Mouse (Mus musculus) embryonic facial prominence, embryonic 14.5 days (tissue): ENCODE data around the gene Cd3g. TPM values are rescaled to one million over a fixed set of nuclear protein-coding genes. Genes with fewer than 3 reads are reported as not detected.

Experiments used
- ATAC-seq: fragments of 200-750 bp; cut with Nextera tagmentation; 2 replicates; pipeline ENCODE4 v1.8.0; 2017; ENCODE audit warnings: low read depth, moderate number of reproducible peaks, moderate TSS enrichment
- DNase-seq: peaks from one replicate; pipeline ENCODE4 v3.0.0-alpha.2; 2015; ENCODE audit warnings: low spot score
- H3K27ac ChIP-seq: fragments of 300-500 bp; sonication (generic); replicated peaks from 2 replicates; pipeline ENCODE4 v1.5.1; 2014; ENCODE audit warnings: low read depth, mild to moderate bottlenecking, low read length, moderate library complexity
- H3K27me3 ChIP-seq: fragments of 300-500 bp; sonication (generic); replicated peaks from 2 replicates; pipeline ENCODE4 v1.6.1; 2014; ENCODE audit warnings: low read length; ENCODE audit not compliant: control insufficient read depth, insufficient read depth
- H3K36me3 ChIP-seq: fragments of 300-500 bp; sonication (generic); 2 replicates; pipeline ENCODE4 v1.6.1; 2014; ENCODE audit warnings: low read length, mixed read lengths; ENCODE audit not compliant: control insufficient read depth, insufficient read depth
- H3K4me1 ChIP-seq: fragments of 300-500 bp; sonication (generic); 2 replicates; pipeline ENCODE4 v1.6.1; 2014; ENCODE audit warnings: antibody characterized with exemption, low read length; ENCODE audit not compliant: control insufficient read depth, insufficient read depth
- H3K4me2 ChIP-seq: fragments of 300-500 bp; sonication (generic); 2 replicates; pipeline ENCODE4 v1.6.1; 2014; ENCODE audit warnings: low read depth, mild to moderate bottlenecking, low read length, moderate library complexity, mixed read lengths
- H3K4me3 ChIP-seq: fragments of 300-500 bp; sonication (generic); 2 replicates; pipeline ENCODE4 v1.5.1; 2014; ENCODE audit warnings: low read depth, mild to moderate bottlenecking, low read length
- H3K9ac ChIP-seq: fragments of 300-500 bp; sonication (generic); 2 replicates; pipeline ENCODE4 v1.6.1; 2014; ENCODE audit warnings: low read depth, mild to moderate bottlenecking, low read length, moderate library complexity, mixed read lengths
- H3K9me3 ChIP-seq: fragments of 300-500 bp; sonication (generic); 2 replicates; pipeline ENCODE4 v1.6.1; 2016; ENCODE audit warnings: low read length; ENCODE audit not compliant: control insufficient read depth
- WGBS: fragments of 180-500 bp; shearing (Covaris S2); extraction: QIAGEN DNeasy Blood & Tissue Kit; methylation state at CpG from one replicate; pipeline ENCODE4 v1.1.7; 2014; 5-methylcytosine and 5-hydroxymethylcytosine counted together
- polyA plus RNA-seq: library from polyadenylated mRNA; unstranded; fragments of >200 nt; fragmentation: Nextera tagmentation; extraction: Ambion mirVana; gene quantifications from 2 replicates; pipeline ENCODE4 v1.2.1, GENCODE M21; 2014

Gene Cd3g
- polyA plus RNA-seq, 1 experiment from 2014 or later: 0.67 TPM

DNA sequence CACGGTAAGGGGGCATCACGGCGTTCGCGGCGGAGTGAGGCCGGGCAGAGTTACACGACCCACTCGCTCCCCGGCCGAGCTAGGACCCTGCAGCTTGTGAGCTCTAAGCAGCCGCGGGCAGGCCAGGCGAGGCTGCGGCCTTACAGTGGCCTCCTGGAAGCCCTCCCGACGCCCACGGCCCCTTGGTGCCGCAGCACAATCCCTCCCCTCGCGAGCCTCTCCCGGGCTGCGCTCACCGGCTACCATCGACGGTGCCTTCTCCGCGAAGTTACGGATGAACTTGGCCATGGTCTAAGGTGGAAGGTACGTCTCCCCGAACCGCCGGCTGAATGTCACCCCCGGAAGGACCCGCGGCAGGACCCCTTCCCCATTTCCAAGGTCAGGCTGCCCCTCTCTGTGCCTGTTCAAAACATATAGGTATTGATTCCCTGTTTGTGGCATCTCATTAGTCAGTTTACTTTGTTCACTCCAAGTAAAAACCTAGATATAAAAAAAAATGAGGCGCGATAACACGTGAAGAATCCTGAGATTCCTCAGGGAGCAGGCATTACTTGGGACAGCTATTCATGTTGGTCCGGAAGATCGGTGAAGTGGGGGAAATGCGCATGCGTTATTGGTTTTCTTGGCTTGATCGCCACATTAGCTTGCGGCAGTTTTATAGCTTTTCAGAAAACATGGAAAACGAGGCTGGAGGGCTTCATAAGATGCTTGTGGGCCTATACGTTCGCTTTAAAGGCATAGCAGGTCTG, 59.7 kb downstream of the Cd3g start, which contains the start of gene Atp5l:
Atp5l (minus strand) TSS at position 369 of the 749 bp plus-strand sequence.
- no peaks in the 10 kb centered on the region for H3K9me3 ChIP-seq
- peak within 1 kb of the TSS; percentile 95 for H3K27ac ChIP-seq
- H3K4me3 ChIP-seq: peak within 1 kb of the TSS; percentile 94
- H3K4me2 ChIP-seq: peak within 1 kb of the TSS; percentile 83
- no peaks in the 10 kb centered on the region for H3K36me3 ChIP-seq
- ATAC-seq: peak; percentile 90
- WGBS: under 1% methylated on average over 45 of the region's 48 CpGs
- DNase-seq: peak; percentile 98
- peaks cover 7% of the 10 kb centered on the region for H3K4me1 ChIP-seq
- H3K9ac ChIP-seq: peak within 1 kb of the TSS; percentile 95
- H3K27me3 ChIP-seq: no peaks in the 10 kb centered on the region

DNA sequence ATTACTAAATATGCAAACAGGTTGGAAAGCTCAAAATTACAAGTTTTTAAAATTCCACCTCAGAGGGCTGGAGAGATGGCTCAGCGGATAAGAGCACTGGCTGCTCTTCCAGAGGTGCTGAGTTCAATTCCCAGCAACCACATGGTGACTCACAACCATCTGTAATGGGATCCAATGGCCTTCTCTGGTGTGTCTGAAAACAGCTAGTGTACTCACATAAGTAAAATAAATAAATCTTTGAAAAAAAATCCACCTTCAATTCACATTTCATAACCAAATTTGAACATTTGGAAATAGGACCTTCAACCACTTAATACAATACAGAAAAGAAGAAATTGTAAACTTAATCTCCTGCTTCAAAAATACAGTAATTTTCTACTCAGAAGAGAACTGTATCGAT, 60.6 kb downstream of the Cd3g start:
- Histone ChIP-seq H3K27me3 (no peaks in the 10 kb centered on the region), H3K27ac (no peak overlapping the region), H3K9me3 (no peaks in the 10 kb centered on the region), H3K4me3 (peak overlapping the region; percentile 94), H3K4me2 (peak overlapping the region; percentile 83), H3K4me1 (peaks cover 14% of the 10 kb centered on the region), H3K36me3 (no peaks in the 10 kb centered on the region), H3K9ac (peak overlapping the region; percentile 95)
- ATAC-seq (no peak), DNase-seq (no peak)
- 39% methylated on average over 2 of the region's 2 CpGs for WGBS

Other genes with a start within 250 kb of the Cd3g start
- 40.3 and 40.9 TPM in 2 replicates for gene Phldb1, start 245.2 kb downstream of the Cd3g start, polyA plus RNA-seq
- gene Arcn1, start 212.6 kb downstream of the Cd3g start, polyA plus RNA-seq: 220 and 226 TPM in 2 replicates
- 101 and 121 TPM in 2 replicates for gene Ift46, start 212.5 kb downstream of the Cd3g start, polyA plus RNA-seq
- 2.0 and 2.3 TPM in 2 replicates for gene Tmem25, start 181.1 kb downstream of the Cd3g start, polyA plus RNA-seq
- not detected in 2 replicates for gene Ttc36, start 177.4 kb downstream of the Cd3g start, polyA plus RNA-seq
- gene Kmt2a, start 99.1 kb downstream of the Cd3g start, polyA plus RNA-seq: 12.0 and 12.3 TPM in 2 replicates
- gene Atp5l, start 59.7 kb downstream of the Cd3g start, polyA plus RNA-seq: 681 and 870 TPM in 2 replicates
- gene Ube4a, start 14.8 kb downstream of the Cd3g start, polyA plus RNA-seq: 25.5 and 30.3 TPM in 2 replicates
- not detected in 2 replicates for gene Cd3d, start 1.4 kb upstream of the Cd3g start, polyA plus RNA-seq
- gene Cd3e, start 29.2 kb upstream of the Cd3g start, polyA plus RNA-seq: 0.10 and 0.25 TPM in 2 replicates
- gene Mpzl2, start 59.4 kb upstream of the Cd3g start, polyA plus RNA-seq: 11.6 and 13.3 TPM in 2 replicates
- 4.0 TPM in 2 replicates for gene Mpzl3, start 74.8 kb upstream of the Cd3g start, polyA plus RNA-seq
- gene Jaml, start 98.8 kb upstream of the Cd3g start, polyA plus RNA-seq: 0.21 and 0.50 TPM in 2 replicates
- 2.4 TPM in 2 replicates for gene Scn2b, start 137.4 kb upstream of the Cd3g start, polyA plus RNA-seq
- gene Scn4b, start 158.0 kb upstream of the Cd3g start, polyA plus RNA-seq: 0.13 and 0.19 TPM in 2 replicates
- 0.81 and 1.0 TPM in 2 replicates for gene BC049352, start 201.6 kb upstream of the Cd3g start, polyA plus RNA-seq
- gene Tmprss4, start 223.7 kb upstream of the Cd3g start, polyA plus RNA-seq: 4.3 and 5.2 TPM in 2 replicates